Mouse (Mus musculus): Measurements from ENCODE around the gene Dusp7.

DNA sequence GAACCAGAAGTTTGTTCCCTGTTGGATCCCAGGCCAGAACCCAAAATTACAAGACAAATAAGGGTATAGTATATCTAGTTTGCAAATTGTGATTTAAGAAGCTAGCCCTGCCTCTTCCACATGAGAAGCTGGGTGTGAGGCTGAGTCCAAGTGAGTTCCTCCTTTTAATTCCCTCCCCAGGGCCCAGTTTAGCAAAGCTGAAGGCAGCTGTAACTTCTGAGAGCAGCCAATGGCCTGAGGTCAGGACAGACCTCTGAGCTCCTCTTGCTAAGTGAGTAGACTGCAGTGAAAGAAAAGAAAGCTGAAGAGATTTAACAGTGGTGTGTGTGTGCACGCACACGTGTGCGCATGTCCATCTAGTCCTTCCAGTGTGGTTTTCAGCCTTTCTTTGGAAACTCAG is 45.9 kb upstream of the Dusp7 start:
- TF ChIP-seq CTCF (IDR thresholded peaks at IDR 0.05; ENCODE audit: low read depth, low read length) (no peak), POLR2A (IDR thresholded peaks at IDR 0.05; ENCODE audit: insufficient read depth, low read length) (no peak), EP300 (IDR thresholded peaks at IDR 0.05; ENCODE audit: insufficient read depth, low read depth, low read length) (no peak)
